Mouse (Mus musculus): ENCODE data around the gene Coro1a. TPM values are rescaled to one million over a fixed set of nuclear protein-coding genes. Genes with fewer than 3 reads are reported as not detected.
A peak's percentile ranks its signal among the peaks of the same experiment; 100 is the strongest.
"Not testable (repeated sequence)": the region's sequence is repeated elsewhere in the genome, so short reads cannot be mapped to it uniquely, and the experiment has no call there.

The Coro1a gene
- total RNA-seq (2014; fragmentation: Nextera tagmentation) (497 and 510 TPM in 2 replicates), total RNA-seq (2017) (409 and 441 TPM in 2 replicates)

GRCm38 (mm10) chr7:126707442-126708174 is at the start of gene Coro1a:
Coro1a (minus strand) TSS chr7:126707787.
- peak; percentile 24 for ATAC-seq (replicated peaks; ENCODE audit: poor library complexity, severe bottlenecking)

- ATAC-seq (replicated peaks; ENCODE audit: poor library complexity, severe bottlenecking): peak; percentile 56
These were observed 47.3 kb upstream of the Coro1a start for GRCm38 (mm10) chr7:126754866-126755265.

DNA sequence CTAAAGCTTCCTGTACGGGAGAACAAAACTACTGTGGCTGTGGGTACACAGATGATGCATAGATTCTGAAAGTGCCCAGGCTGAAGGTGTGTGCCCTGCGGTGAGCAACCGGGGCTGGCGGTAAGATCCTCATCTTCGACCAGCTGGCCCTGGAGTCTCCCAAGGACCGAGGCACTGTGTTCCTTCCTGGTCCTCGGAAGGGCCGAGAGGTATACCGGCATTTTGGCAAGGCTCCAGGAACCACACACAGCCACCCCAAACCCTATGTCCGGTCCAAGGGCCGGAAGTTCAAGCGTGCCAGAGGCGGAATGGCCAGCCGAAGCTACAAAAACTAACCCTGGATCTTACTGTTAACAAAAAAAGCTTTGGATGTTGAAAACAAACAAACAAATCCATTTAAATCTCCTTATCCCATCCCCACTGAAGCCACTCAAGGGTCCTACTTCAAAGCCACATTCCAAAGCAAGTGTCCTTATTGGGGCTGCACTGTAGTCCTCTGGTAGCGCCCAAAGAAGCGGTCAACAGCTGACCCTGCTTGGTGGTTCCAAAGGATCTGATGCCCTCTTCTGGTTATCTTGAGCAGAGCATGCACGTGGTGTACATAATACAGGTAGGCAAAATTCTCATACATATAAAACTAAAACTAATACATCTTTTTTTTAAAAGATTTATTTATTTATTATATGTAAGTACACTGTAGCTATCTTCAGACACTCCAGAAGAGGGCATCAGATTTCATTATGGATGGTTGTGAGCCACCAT is 42.2 kb upstream of the Coro1a start:
- ATAC-seq (replicated peaks; ENCODE audit: poor library complexity, severe bottlenecking): no peak

DNA sequence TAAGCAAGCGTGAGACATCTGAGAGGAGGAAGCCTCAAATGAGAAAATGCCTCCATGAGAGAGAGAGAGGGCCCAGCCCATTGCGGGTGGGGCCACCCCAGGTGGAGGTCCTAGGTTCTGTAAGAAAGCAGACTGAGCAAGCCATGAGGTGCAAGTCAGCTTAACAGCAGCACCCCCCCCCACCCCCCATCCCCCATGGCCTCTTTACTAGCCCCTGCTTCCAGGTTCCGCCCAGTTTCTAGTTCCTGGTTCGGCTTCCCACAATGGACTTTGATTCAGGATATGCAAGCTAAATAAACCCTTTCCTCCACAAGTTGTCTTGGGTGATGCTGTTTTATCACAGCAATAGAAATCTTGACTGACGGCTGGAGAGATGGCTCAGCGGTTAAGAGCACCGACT is 41.2 kb upstream of the Coro1a start:
- no peak for ATAC-seq (replicated peaks; ENCODE audit: poor library complexity, severe bottlenecking)

DNA sequence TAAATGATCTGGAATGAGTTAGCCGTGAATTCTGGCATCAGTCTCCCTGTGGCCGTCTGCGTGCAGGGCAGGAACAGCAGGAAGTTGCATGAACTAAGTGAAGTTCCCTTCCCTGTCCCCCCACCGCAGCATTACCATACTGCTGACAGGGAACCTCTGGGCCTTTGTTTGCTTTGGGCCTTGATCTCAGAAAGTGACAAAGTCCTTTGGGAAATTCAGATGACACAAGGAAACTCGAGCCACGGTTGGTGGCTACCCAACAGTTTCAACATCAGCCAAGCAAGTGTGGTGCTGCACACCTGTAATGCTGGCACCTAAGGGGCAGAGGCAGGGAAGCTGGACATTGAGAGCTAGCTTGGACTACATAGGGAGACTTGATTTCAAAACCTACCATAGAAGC is 39.2 kb upstream of the Coro1a start:
- peak; percentile 82 for ATAC-seq (replicated peaks; ENCODE audit: poor library complexity, severe bottlenecking)

DNA sequence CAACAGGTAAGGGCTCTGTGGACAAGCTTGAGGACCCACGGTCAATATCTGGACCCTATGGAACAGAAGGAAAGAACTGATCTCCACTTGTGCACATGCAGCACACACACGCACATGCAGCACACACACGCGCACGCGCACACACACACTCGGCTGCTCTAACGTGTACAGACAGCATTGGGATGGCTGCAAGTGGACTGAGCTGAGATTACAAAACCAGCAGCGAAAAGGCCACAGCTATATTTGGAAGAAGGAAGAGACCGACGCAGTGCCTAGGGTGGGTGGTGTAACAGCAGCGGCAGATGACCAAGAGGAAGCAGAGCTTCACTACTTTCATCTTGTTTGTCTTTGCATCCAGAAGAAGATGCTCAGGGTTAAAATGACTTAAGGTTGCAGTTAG is 38.5 kb upstream of the Coro1a start:
- ATAC-seq (replicated peaks; ENCODE audit: poor library complexity, severe bottlenecking): peak; percentile 90

DNA sequence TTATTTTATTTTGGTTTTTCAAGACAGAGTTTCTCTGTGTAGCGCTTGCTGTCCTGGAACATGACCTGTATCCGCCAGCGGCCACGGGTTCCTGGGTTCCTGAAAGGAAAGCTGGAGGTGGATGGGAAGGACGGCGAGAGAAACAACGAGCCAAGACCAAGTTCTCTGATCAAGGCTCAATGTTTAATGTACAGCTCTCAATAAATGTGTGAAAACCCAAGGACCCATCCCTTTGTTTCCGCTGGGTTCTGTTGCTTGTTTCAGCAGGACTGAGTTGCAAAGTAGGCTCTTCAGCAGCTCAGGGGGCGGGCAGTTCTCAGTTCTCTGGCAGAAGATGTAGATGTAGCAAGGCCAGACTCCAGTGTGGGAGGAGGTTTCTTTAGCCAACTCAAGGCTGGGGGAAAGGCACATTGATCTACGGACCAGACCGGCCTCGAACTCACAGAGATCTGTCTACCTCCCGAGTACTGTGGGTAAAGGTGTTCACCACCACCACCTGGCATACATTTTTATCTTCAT is 34.4 kb upstream of the Coro1a start:
- no peak for ATAC-seq (replicated peaks; ENCODE audit: poor library complexity, severe bottlenecking)

DNA sequence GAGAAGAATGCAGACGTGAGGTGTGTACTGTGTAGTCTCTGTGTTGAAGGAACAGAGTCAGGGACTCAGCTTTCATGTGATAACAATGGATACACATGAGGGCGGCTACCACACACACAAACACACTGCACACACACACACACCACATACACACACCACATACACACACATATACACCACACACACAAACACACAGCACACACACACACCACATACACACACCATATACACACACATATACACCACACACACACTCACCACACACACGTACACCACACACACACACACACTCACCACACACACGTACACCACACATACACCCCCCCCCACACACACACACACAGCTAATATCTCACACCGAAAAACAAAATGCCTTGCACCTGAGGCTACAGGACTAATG is 33.9 kb upstream of the Coro1a start:
- ATAC-seq (replicated peaks; ENCODE audit: poor library complexity, severe bottlenecking): no peak

- ATAC-seq (replicated peaks; ENCODE audit: poor library complexity, severe bottlenecking): no peak
These were observed 33.4 kb upstream of the Coro1a start for GRCm38 (mm10) chr7:126740977-126741376.

DNA sequence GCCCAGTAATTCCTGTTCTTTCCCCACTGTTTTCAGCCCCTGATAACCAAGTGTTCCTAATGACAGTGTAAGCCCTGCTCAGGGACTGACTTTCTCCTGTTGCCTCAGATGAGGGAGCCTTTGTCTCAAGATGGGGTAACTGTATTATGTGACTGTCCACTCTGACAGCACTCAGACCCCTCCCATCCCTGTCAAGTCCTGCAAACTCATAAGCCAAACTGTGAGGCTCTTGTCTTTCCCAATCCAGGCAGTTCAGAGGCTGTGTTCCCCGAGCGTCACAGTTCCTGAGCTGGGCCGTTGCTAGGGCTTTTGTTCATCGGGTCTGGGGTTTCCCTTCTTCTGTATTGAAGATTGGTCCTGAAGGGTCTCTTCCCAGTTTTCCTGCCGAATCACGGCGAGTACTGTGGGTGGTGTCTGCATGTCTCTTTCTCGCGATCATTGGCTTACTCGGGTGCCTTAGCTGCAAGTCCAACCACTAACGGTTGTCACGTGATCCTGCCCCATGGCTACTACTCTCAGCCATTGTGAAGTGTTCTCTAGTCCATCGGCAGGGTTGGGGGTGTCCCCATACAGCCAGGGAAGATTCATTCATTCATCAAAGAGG is 32.6 kb upstream of the Coro1a start:
- ATAC-seq (replicated peaks; ENCODE audit: poor library complexity, severe bottlenecking): 0 out of 2 replicates have a peak, but pooled peaks have one; percentile 3

GRCm38 (mm10) chr7:126739551-126739950 is 32.0 kb upstream of the Coro1a start:
- ATAC-seq (replicated peaks; ENCODE audit: poor library complexity, severe bottlenecking): no peak

GRCm38 (mm10) chr7:126736122-126736521 is 28.5 kb upstream of the Coro1a start:
- ATAC-seq (replicated peaks; ENCODE audit: poor library complexity, severe bottlenecking): peak; percentile 56

DNA sequence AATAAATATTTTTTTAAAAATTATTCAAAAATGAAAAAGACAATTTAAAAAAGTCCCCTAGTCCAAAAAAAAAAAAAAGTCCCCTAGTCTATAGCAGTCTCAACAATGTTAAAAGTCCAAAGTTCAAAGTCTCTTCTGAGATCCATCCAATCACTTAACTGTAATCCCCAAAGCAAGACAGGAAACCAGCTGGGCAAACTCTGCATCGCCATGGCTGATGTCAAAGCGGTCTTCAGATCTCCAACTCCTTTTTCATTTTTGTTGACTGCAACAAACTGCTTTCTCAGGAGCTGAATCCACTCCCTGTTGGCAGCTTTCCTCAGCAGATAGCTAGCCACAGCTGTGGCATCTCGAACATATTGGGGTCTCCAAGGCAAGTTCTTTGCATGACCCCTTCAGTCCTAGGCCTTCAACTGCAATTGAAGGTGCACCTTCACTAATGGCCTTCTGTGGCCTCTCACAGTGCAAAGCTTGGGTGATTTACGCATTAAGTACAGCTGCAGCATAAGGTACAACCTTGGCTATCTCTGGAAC is 22.7 kb upstream of the Coro1a start:
- not testable (repeated sequence) for ATAC-seq (replicated peaks; ENCODE audit: poor library complexity, severe bottlenecking)

DNA sequence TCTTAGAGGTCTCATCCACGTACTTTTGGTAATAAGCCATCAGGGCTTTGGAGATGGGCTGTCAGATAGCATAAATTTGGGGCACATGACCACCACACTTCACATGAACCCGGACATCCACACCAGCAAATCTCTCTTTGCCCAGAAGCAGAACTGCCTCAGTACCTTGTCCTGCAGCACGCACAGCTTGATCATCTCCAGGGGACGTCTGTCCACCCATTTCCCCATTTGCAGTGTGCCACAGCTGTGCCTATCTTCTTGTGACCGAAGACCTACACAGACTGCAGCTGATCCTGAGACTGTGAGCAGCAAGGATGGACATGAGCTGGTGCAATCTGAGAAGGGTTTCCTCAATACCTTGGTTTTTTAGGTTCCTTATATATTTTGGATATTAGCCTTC is 18.1 kb upstream of the Coro1a start:
- ATAC-seq (replicated peaks; ENCODE audit: poor library complexity, severe bottlenecking): peak; percentile 83

DNA sequence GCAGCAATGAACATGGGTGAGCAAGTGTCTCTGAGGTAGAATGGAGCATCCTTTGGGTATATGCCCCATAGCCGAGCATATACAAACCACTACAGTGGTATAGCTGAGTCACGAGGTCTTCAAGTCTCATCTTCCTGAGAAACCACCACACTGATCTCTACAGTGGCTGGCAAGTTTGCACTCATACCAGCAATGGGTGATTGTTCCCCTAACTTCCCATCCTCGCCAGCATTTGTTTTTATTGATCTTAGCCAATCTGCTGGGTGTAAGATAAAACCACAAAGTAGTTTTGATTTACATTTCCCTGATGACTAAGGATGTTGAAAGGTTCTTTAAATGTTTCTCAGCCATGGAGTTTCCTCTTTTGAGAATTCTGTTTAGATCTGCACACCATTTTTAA is 17.5 kb upstream of the Coro1a start:
- peak; percentile 90 for ATAC-seq (replicated peaks; ENCODE audit: poor library complexity, severe bottlenecking)

DNA sequence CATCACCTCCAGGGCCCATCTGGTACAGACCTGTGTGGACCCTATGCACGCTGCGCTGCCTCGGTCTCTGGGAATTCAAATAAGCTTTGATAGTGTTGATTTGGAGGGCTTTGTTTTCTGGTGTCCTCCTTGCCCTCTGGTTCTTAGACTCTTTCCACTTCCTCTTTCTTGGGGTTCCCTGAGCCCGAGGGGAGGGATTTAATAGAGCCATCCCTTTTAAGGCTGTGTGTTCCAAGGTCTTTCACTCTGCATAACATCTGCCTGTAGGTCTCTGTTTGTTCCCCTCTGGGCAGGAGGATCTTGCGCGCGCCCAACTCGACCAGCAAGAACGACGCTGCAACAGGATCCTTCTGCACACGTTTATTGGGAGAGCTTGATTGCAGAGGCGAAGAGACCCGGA is 14.0 kb upstream of the Coro1a start:
- ATAC-seq (replicated peaks; ENCODE audit: poor library complexity, severe bottlenecking): peak; percentile 62

- no peak; the same call in 1 of the 2 replicates for ATAC-seq (replicated peaks; ENCODE audit: poor library complexity, severe bottlenecking)
These were observed 11.3 kb upstream of the Coro1a start for GRCm38 (mm10) chr7:126718787-126719337.

- no peak for ATAC-seq (replicated peaks; ENCODE audit: poor library complexity, severe bottlenecking)
These were observed 10.0 kb upstream of the Coro1a start for GRCm38 (mm10) chr7:126717566-126717965.

DNA sequence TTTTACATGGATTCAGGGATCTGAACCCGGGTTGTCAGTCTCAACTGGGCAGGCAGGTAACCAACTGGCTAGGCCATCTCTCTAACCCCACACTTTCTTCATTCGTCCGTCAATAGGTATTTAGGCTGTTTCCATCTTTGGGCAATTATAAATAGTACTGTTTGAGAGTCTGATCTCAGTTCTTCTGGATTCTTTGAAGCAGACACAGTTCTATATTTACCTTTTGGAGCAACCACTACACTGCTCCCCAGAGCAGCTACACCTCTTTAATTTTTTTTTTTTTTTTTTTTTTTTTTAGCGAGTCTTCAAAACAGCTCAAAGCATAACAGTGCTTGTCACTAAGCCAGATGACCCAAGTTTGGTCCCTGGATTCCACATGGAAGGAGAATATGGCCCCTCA is 8.1 kb upstream of the Coro1a start:
- ATAC-seq (replicated peaks; ENCODE audit: poor library complexity, severe bottlenecking): no peak

DNA sequence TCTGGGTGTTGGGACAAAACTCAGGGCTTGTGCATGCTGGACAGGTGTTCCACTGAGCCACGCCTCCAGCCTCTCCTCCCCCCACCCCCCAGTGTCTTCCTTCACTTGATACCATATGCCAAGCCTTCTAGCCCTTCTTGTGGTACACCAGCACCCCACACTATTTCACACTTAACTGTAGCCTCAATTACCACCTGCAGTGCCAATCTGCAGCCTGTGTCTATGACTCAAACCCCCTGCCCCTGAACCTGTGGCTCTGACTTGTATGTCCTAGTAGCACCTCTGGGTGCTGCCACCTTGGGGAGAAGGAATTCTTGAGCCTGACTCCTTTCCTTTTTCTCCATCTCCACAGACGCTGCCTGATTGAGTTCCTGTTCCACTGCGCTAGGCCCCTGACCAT is 4.3 kb upstream of the Coro1a start:
- no peak for ATAC-seq (replicated peaks; ENCODE audit: poor library complexity, severe bottlenecking)

All from granulocyte monocyte progenitor cell, adult 5-6 weeks (primary cell).